Mouse (Mus musculus) stomach, embryonic 14.5 days (tissue): Measurements from ENCODE around the gene Rbm19. TPM values are rescaled to one million over a fixed set of nuclear protein-coding genes. Genes with fewer than 3 reads are reported as not detected.

Experiments
- ATAC-seq: fragments of 200-750 bp; cut with Nextera tagmentation; 2 replicates; pipeline ENCODE4 v1.8.0; 2017; ENCODE audit warnings: low read depth, moderate TSS enrichment; ENCODE audit not compliant: insufficient number of reproducible peaks, insufficient read depth, low FRiP score
- H3K27ac ChIP-seq: fragments of 300-500 bp; sonication (generic); 2 replicates; pipeline ENCODE4 v1.5.1; 2014; ENCODE audit warnings: mild to moderate bottlenecking, low read length, moderate library complexity, mixed read lengths
- H3K27me3 ChIP-seq: fragments of 300-500 bp; sonication (generic); 2 replicates; pipeline ENCODE4 v1.6.1; 2014; ENCODE audit warnings: low read length, control low read depth, mixed read lengths; ENCODE audit not compliant: control insufficient read depth, insufficient read depth
- H3K36me3 ChIP-seq: fragments of 300-500 bp; sonication (generic); 2 replicates; pipeline ENCODE4 v1.6.1; 2014; ENCODE audit warnings: mild to moderate bottlenecking, control low read depth, low read length, moderate library complexity, mixed read lengths; ENCODE audit not compliant: control insufficient read depth, insufficient read depth
- H3K4me1 ChIP-seq: fragments of 300-500 bp; sonication (generic); 2 replicates; pipeline ENCODE4 v1.6.1; 2014; ENCODE audit warnings: low read length, control low read depth, mixed read lengths; ENCODE audit not compliant: control insufficient read depth, insufficient read depth
- H3K4me2 ChIP-seq: fragments of 300-500 bp; sonication (generic); replicated peaks from 2 replicates; pipeline ENCODE4 v1.6.1; 2014; ENCODE audit warnings: low read depth, low read length, control low read depth
- H3K4me3 ChIP-seq: fragments of 300-500 bp; sonication (generic); 2 replicates; pipeline ENCODE4 v1.5.1; 2014; ENCODE audit warnings: low read depth, low read length, control low read depth
- H3K9ac ChIP-seq: fragments of 300-500 bp; sonication (generic); replicated peaks from 2 replicates; pipeline ENCODE4 v1.6.1; 2014; ENCODE audit warnings: low read depth, mild to moderate bottlenecking, control low read depth, low read length, moderate library complexity, mixed read lengths
- H3K9me3 ChIP-seq: fragments of 300-500 bp; sonication (generic); 2 replicates; pipeline ENCODE4 v1.6.1; 2016; ENCODE audit warnings: low read depth, low read length, control low read depth; ENCODE audit not compliant: control insufficient read depth
- WGBS: fragments of 180-500 bp; shearing (Covaris S2); extraction: QIAGEN DNeasy Blood & Tissue Kit; methylation state at CpG from one replicate; pipeline ENCODE4 v1.1.7; 2014; 5-methylcytosine and 5-hydroxymethylcytosine counted together
- polyA plus RNA-seq: library from polyadenylated mRNA; unstranded; fragments of >200 nt; fragmentation: Nextera tagmentation; extraction: Ambion mirVana; gene quantifications from 2 replicates; pipeline ENCODE4 v1.2.1, GENCODE M21; 2014

The Rbm19 gene
- polyA plus RNA-seq, 1 experiment from 2014 or later, result 22.4 TPM

- Histone ChIP-seq H3K9ac (no peak overlapping the region), H3K36me3 (peaks cover 3% of the 10 kb centered on the region; the same call in 1 of the 2 replicates), H3K4me1 (peaks cover 2% of the 10 kb centered on the region; the same call in 1 of the 2 replicates), H3K4me3 (no peak overlapping the region), H3K27me3 (no peaks in the 10 kb centered on the region), H3K4me2 (no peak overlapping the region), H3K9me3 (no peaks in the 10 kb centered on the region), H3K27ac (no peak overlapping the region)
- ATAC-seq, result no peak
- 85% methylated on average over 14 of the region's 14 CpGs for whole genome bisulfite sequencing
Measured at GRCm38 (mm10) chr5:120190001-120190582, 73.8 kb downstream of the Rbm19 start.

DNA sequence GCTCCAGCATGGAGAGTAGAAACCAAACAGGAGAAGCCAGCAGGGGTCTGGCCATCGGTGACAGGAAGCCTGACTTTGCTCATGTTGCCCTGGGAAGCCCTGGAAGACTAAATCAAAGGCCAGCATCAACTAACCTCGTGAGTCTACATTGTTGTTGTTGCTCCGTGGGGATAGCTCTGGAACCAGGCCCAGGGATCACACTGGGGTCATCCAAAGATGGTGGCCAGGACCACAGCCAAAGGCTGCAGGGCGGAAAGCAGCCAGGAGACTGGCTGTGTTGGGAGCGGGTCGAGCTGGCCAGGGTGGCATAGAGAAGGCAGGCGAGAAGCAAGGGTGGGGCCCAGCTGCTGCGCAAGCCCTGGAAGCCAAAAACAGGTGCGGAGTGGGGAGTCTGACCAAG is 75.4 kb downstream of the Rbm19 start:
- Histone ChIP-seq H3K36me3 (peaks cover 3% of the 10 kb centered on the region; the same call in 1 of the 2 replicates), H3K4me3 (no peak overlapping the region), H3K27ac (no peak overlapping the region), H3K4me1 (peaks cover 2% of the 10 kb centered on the region; the same call in 1 of the 2 replicates), H3K27me3 (no peaks in the 10 kb centered on the region), H3K9ac (no peak overlapping the region), H3K4me2 (no peak overlapping the region), H3K9me3 (no peaks in the 10 kb centered on the region)
- ATAC-seq, result no peak
- WGBS, result 90% methylated on average over 9 of the region's 9 CpGs

DNA sequence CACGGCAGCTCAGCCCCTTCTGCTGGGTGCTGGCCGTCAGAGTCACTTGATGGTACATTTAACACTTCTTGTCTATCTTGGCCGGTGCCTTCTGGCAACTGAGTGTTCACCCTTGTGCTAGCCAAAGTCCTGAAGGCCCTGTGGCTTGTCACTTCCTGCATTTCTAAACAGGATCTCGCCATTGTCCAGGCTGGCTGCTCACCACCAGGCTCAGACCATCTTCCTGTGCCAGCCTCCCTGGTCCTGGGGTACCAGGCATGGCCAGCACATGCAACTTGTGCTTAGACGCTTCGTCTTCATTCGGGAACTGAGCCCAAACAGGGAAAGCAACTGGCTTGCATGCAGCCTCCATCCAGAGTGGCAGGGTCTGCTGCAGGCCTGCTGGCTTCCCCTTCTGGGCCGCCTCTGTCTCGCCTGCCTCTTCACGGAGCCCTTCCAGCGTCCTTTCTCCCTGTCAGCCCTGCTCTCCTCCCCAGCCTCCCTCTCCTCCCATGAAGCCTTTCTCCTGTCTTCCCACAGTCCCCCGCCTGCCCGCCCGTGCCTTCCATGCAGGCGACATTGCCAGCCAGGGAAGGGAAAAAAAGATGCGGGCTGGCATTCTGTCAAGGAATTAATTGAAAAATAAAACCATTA is 78.2 kb downstream of the Rbm19 start:
- ATAC-seq, result no peak
- Histone ChIP-seq H3K9ac (no peak overlapping the region), H3K4me2 (no peak overlapping the region), H3K27me3 (no peaks in the 10 kb centered on the region), H3K4me1 (peaks cover 2% of the 10 kb centered on the region; the same call in 1 of the 2 replicates), H3K4me3 (no peak overlapping the region), H3K27ac (no peak overlapping the region), H3K9me3 (no peaks in the 10 kb centered on the region), H3K36me3 (peaks cover 5% of the 10 kb centered on the region; the same call in 1 of the 2 replicates)
- WGBS, result 61% methylated on average over 16 of the region's 16 CpGs

- 26% methylated on average over 13 of the region's 13 CpGs for WGBS
- H3K9ac ChIP-seq, result no peak overlapping the region
- peaks cover 2% of the 10 kb centered on the region; the same call in 1 of the 2 replicates for H3K4me1 ChIP-seq
Measured at GRCm38 (mm10) chr5:120194948-120195347, 78.7 kb downstream of the Rbm19 start.

GRCm38 (mm10) chr5:120196879-120197278 is 80.6 kb downstream of the Rbm19 start:
- WGBS, result 85% methylated on average over 9 of the region's 9 CpGs
- Histone ChIP-seq H3K27me3 (no peaks in the 10 kb centered on the region), H3K9ac (no peak overlapping the region), H3K4me3 (no peak overlapping the region), H3K27ac (no peak overlapping the region), H3K9me3 (no peaks in the 10 kb centered on the region), H3K4me1 (peaks cover 2% of the 10 kb centered on the region; the same call in 1 of the 2 replicates), H3K4me2 (no peak overlapping the region), H3K36me3 (peaks cover 5% of the 10 kb centered on the region; the same call in 1 of the 2 replicates)
- ATAC-seq, result no peak

More at GRCm38 (mm10) chr5:120194948-120195347, 78.7 kb downstream of the Rbm19 start:
- H3K4me3 ChIP-seq, result no peak overlapping the region
- no peaks in the 10 kb centered on the region for H3K9me3 ChIP-seq
- no peaks in the 10 kb centered on the region for H3K27me3 ChIP-seq
- peaks cover 5% of the 10 kb centered on the region; the same call in 1 of the 2 replicates for H3K36me3 ChIP-seq
- H3K27ac ChIP-seq, result no peak overlapping the region
- ATAC-seq, result no peak
- H3K4me2 ChIP-seq, result no peak overlapping the region

DNA sequence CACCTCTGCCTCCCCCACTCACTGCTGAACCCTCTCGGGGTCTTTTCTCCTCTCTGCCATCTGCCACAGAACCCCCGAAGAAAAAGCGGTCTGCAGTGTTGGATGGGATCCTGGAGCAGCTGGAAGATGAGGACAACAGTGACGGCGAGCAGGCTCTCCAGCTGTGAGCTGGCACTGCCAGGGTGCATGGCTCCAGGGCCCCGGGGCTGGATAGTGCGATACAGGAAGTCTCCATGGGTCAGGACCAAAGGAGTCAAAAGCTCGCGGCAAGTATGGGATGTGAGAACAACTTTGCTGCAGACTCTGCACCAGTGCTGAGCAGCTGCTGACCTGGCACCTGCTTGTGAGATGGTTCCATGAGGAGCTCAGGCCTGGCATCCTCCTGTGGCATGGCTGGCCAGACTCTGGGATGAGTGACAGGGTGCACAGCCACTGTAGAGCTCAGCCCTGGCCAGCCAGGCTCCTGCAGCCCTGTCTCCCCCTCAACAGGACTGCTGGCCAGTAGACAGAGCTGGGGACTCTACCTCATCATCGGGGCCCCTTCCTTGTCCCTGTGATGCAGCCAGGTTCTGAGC is 81.6 kb downstream of the Rbm19 start:
- no peak overlapping the region for H3K9ac ChIP-seq
- no peak for ATAC-seq
- WGBS, result 88% methylated on average over 10 of the region's 10 CpGs
- no peaks in the 10 kb centered on the region for H3K27me3 ChIP-seq
- no peak overlapping the region for H3K4me3 ChIP-seq
- H3K27ac ChIP-seq, result no peak overlapping the region
- peaks cover 5% of the 10 kb centered on the region; the same call in 1 of the 2 replicates for H3K36me3 ChIP-seq
- peaks cover 2% of the 10 kb centered on the region; the same call in 1 of the 2 replicates for H3K4me1 ChIP-seq
- H3K9me3 ChIP-seq, result no peaks in the 10 kb centered on the region
- no peak overlapping the region for H3K4me2 ChIP-seq

GRCm38 (mm10) chr5:120199865-120200264 is 83.6 kb downstream of the Rbm19 start:
- no peak overlapping the region for H3K27ac ChIP-seq
- ATAC-seq, result no peak
- no peak overlapping the region for H3K4me2 ChIP-seq
- H3K27me3 ChIP-seq, result no peaks in the 10 kb centered on the region
- no peaks in the 10 kb centered on the region for H3K4me1 ChIP-seq
- WGBS, result 93% methylated on average over 7 of the region's 7 CpGs
- no peak overlapping the region for H3K4me3 ChIP-seq
- peaks cover 5% of the 10 kb centered on the region; the same call in 1 of the 2 replicates for H3K36me3 ChIP-seq
- H3K9me3 ChIP-seq, result no peaks in the 10 kb centered on the region
- no peak overlapping the region for H3K9ac ChIP-seq

DNA sequence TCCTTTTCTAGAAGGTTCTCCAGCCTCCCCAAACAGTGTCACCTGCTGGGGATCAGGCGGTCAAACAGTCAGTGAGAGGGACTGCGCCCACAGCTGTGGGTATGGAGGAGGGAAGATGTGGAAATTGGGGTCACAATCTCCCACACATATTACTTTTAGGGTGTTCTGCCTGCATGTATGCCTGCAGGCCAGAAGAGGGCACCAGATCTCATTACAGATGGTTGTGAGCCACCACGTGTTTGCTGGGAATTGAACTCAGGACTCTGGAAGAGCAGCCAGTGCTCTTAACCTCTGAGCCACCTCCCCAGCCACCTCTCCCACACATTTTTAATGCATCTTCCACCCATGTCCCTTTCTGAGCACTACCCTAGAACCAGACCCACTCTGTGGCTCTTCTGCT is 88.1 kb downstream of the Rbm19 start:
- H3K27ac ChIP-seq, result no peak overlapping the region
- H3K4me3 ChIP-seq, result no peak overlapping the region
- H3K36me3 ChIP-seq, result no peaks in the 10 kb centered on the region; the same call in 1 of the 2 replicates
- H3K4me2 ChIP-seq, result no peak overlapping the region
- H3K27me3 ChIP-seq, result no peaks in the 10 kb centered on the region
- 66% methylated on average over 3 of the region's 3 CpGs for WGBS
- ATAC-seq, result no peak
- no peaks in the 10 kb centered on the region for H3K9me3 ChIP-seq
- H3K9ac ChIP-seq, result no peak overlapping the region
- no peaks in the 10 kb centered on the region for H3K4me1 ChIP-seq
